In the genomic region with DNA sequence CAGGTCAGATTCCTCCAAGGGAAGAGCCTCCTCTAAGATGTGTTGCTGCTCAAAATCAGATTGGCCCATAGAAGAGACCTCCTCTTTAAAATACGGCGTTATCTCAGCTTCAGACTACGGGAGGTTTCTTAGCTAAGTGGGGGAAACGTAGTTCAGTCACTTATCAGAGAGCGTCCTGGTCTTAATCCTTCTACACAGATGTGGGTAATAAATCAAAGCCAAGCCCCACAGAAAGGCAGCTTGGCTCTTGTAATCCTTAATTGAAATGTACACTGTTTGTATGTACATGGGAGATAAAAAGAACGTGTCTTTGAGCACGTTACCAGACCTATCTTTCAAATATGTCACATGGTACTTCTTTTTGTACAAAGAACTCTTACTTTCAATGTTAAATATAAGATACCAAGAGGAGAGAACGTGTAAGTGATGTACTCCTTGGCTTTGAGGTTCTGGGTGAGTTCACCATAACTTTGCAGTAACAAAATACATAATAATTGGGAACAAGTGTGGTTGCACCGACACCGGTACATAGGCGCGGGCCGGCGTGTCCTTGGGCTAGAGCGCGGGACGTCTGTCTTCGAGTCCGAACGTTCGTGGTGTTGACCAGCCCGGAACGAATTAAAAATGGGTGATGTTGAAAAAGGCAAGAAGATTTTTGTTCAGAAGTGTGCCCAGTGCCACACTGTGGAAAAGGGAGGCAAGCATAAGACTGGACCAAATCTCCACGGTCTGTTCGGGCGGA, we compare ENCODE assay signal across 8 mouse cellular contexts. TPM values are rescaled to one million over a fixed set of nuclear protein-coding genes. Genes with fewer than 3 reads are reported as not detected.
DNase-seq lines count a peak whose midpoint lies in the region; ATAC-seq and TF ChIP-seq lines count a peak whose summit lies in the region.
"Not testable (repeated sequence)": the region's sequence is repeated elsewhere in the genome, so short reads cannot be mapped to it uniquely, and the experiment has no call there.

Gene Gm10053, plus strand, starts transcription at position 558 of the 742 bp plus-strand sequence.

- H3K4me2 ChIP-seq in embryonic facial prominence, embryonic 15.5 days (replicated peaks); limb, embryonic 14.5 days (replicated peaks; ENCODE audit: low read depth, low read length, severe bottlenecking); midbrain, embryonic 12.5 days (replicated peaks): not testable (repeated sequence)

- TF ChIP-seq CTCF in thymus, adult 2 months (IDR thresholded peaks at IDR 0.05; ENCODE audit: borderline replicate concordance, control insufficient read depth, extremely low read depth, insufficient read depth, low read length, poor library complexity), result not testable (repeated sequence)

- not testable (repeated sequence) for H3K9ac ChIP-seq in embryonic facial prominence, embryonic 15.5 days; limb, embryonic 14.5 days (ENCODE audit: low read depth, low read length, severe bottlenecking); midbrain, embryonic 12.5 days (replicated peaks)

- not testable (repeated sequence) for H3K4me1 ChIP-seq in embryonic facial prominence, embryonic 15.5 days; limb, embryonic 14.5 days (ENCODE audit: control insufficient read depth, insufficient read depth, low read length); midbrain, embryonic 12.5 days; thymus, adult 2 months (replicated peaks; ENCODE audit: control insufficient read depth, insufficient read depth, low read length)

- H3K27me3 ChIP-seq in embryonic facial prominence, embryonic 15.5 days; limb, embryonic 14.5 days (ENCODE audit: control insufficient read depth, insufficient read depth, low read length); thymus, adult 2 months (ENCODE audit: control insufficient read depth, insufficient read depth, low read length): not testable (repeated sequence)
- peaks cover 14% of the 10 kb centered on the region for H3K27me3 ChIP-seq in midbrain, embryonic 12.5 days

- WGBS in embryonic facial prominence, embryonic 15.5 days, result 79% methylated on average over 23 of the region's 26 CpGs
- WGBS in large intestine, adult 2 months, result 68% methylated on average over 23 of the region's 26 CpGs
- WGBS in limb, embryonic 14.5 days, result 66% methylated on average over 23 of the region's 26 CpGs
- WGBS in midbrain, embryonic 12.5 days, result 86% methylated on average over 23 of the region's 26 CpGs
- 76% methylated on average over 23 of the region's 26 CpGs for WGBS in thymus, adult 2 months

- not testable (repeated sequence) for DNase-seq in adrenal gland, adult 2 months; gastrocnemius, postnatal 36 days; heart, postnatal 4 days; large intestine, adult 2 months (ENCODE audit: low read depth, low spot score); limb, embryonic 14.5 days (ENCODE audit: low spot score); thymus, adult 2 months

- not testable (repeated sequence) for H3K27ac ChIP-seq in embryonic facial prominence, embryonic 15.5 days (replicated peaks); limb, embryonic 14.5 days (replicated peaks; ENCODE audit: low read depth, low read length); midbrain, embryonic 12.5 days (replicated peaks); thymus, adult 2 months (ENCODE audit: control insufficient read depth, insufficient read depth, low read length)

- not testable (repeated sequence) for H3K9me3 ChIP-seq in embryonic facial prominence, embryonic 15.5 days (replicated peaks); limb, embryonic 14.5 days (ENCODE audit: control insufficient read depth, low read length); midbrain, embryonic 12.5 days

- H3K36me3 ChIP-seq in embryonic facial prominence, embryonic 15.5 days; limb, embryonic 14.5 days (ENCODE audit: control insufficient read depth, insufficient read depth, low read length); midbrain, embryonic 12.5 days; thymus, adult 2 months (ENCODE audit: control insufficient read depth, insufficient read depth, low read length): not testable (repeated sequence)

- intact Hi-C loops in gastrocnemius, postnatal 36 days (cut with DNase I), result not testable (repeated sequence)

- ATAC-seq in embryonic facial prominence, embryonic 15.5 days (ENCODE audit: insufficient number of reproducible peaks, low FRiP score, low TSS enrichment, low read depth); limb, embryonic 14.5 days (ENCODE audit: low FRiP score, low read depth); midbrain, embryonic 12.5 days (ENCODE audit: low FRiP score, low read depth): not testable (repeated sequence)

- H3K4me3 ChIP-seq in embryonic facial prominence, embryonic 15.5 days (replicated peaks); limb, embryonic 14.5 days (replicated peaks; ENCODE audit: low read length); midbrain, embryonic 12.5 days; thymus, adult 2 months (ENCODE audit: control insufficient read depth, insufficient read depth, low read length): not testable (repeated sequence)

- TF ChIP-seq POLR2A in limb, embryonic 14.5 days (IDR thresholded peaks at IDR 0.05; ENCODE audit: borderline replicate concordance, extremely low read depth, insufficient read depth, insufficient read length); thymus, adult 2 months (IDR thresholded peaks at IDR 0.05; ENCODE audit: control insufficient read depth, extremely low read depth, insufficient read depth, low read length, poor library complexity): not testable (repeated sequence)

RNA-seq across cellular contexts. Expression of gene Gm10053, which starts in this region (rescaled TPM):
- 100 to 1,000 TPM; 171 to 375 TPM for total RNA-seq in adrenal gland, adult 2 months (2021)
- polyA plus RNA-seq in adrenal gland, adult 2 months (2012; rRNA removed), result 1.1 and 2.2 TPM in 2 replicates
- polyA plus RNA-seq in embryonic facial prominence, embryonic 15.5 days (2015; fragmentation: Nextera tagmentation; extraction: Ambion mirVana), result 182 and 192 TPM in 2 replicates
- 100 to 1,000 TPM; 523 to 532 TPM for total RNA-seq in gastrocnemius, postnatal 36 days (2021)
- total RNA-seq in heart, postnatal 4 days (2021), result 100 to 1,000 TPM; 851 to 876 TPM
- polyA plus RNA-seq in large intestine, adult 2 months (2012; rRNA removed), result 57.5 and 59.1 TPM in 2 replicates
- polyA plus RNA-seq in limb, embryonic 14.5 days (2012; rRNA removed), result 28.3 and 50.4 TPM in 2 replicates
- polyA plus RNA-seq in limb, embryonic 14.5 days (2014; fragmentation: Nextera tagmentation; extraction: Ambion mirVana), result 185 and 204 TPM in 2 replicates
- polyA plus RNA-seq in midbrain, embryonic 12.5 days (2016; fragmentation: Nextera tagmentation; extraction: Ambion mirVana), result 203 and 209 TPM in 2 replicates
- polyA plus RNA-seq in thymus, adult 2 months (2012; rRNA removed), result 8.1 and 12.9 TPM in 2 replicates
